Mouse (Mus musculus) CH12.LX (cell line): ENCODE measurements around the gene Ddx42.

Source experiments
- CHD1 ChIP-seq: IDR thresholded peaks from 2 replicates; pipeline ENCODE4 v1.6.1; 2012; ENCODE audit warnings: low read depth, low read length, improper control_type of control experiment, inconsistent platforms
- CHD2 ChIP-seq: IDR thresholded peaks from 2 replicates; pipeline ENCODE4 v1.6.1; 2011; ENCODE audit warnings: low read length, improper control_type of control experiment
- CTCF ChIP-seq, 2 experiments: IDR thresholded peaks in 1 of 2; conservative IDR thresholded peaks in 1 of 2; 2 replicates each; pipeline ENCODE4 v1.5.1; 2011 to 2012; ENCODE audit warnings: low read depth in 2 of 2, low read length in 2 of 2, improper control_type of control experiment in 1 of 2, inconsistent platforms in 1 of 2, mild to moderate bottlenecking in 1 of 2, moderate library complexity in 1 of 2
- E2F4 ChIP-seq: IDR thresholded peaks from 2 replicates; pipeline ENCODE4 v1.6.1; 2011; ENCODE audit warnings: low read depth, low read length, improper control_type of control experiment; ENCODE audit not compliant: insufficient replicate concordance
- GABPA ChIP-seq: IDR thresholded peaks from 2 replicates; pipeline ENCODE4 v1.6.1; 2012; ENCODE audit warnings: low read depth, low read length, improper control_type of control experiment, inconsistent platforms; ENCODE audit not compliant: insufficient replicate concordance
- HCFC1 ChIP-seq: IDR thresholded peaks from 2 replicates; pipeline ENCODE4 v1.6.1; 2012; ENCODE audit warnings: low read depth, mild to moderate bottlenecking, inconsistent platforms, low read length, improper control_type of control experiment
- MAX ChIP-seq: IDR thresholded peaks from 2 replicates; pipeline ENCODE4 v1.6.1; 2011; ENCODE audit warnings: low read length, improper control_type of control experiment
- MYC ChIP-seq: IDR thresholded peaks from 2 replicates; pipeline ENCODE4 v1.6.1; 2011; ENCODE audit warnings: low read depth, mild to moderate bottlenecking, improper control_type of control experiment, low read length
- POLR2A ChIP-seq: IDR thresholded peaks from 2 replicates; pipeline ENCODE4 v1.6.1; 2011; ENCODE audit warnings: low read depth, mild to moderate bottlenecking, improper control_type of control experiment, low read length
- RAD21 ChIP-seq: IDR thresholded peaks from 2 replicates; pipeline ENCODE4 v1.6.1; 2011; ENCODE audit warnings: low read depth, mild to moderate bottlenecking, low read length, improper control_type of control experiment, moderate library complexity
- SIN3A ChIP-seq: IDR thresholded peaks from 2 replicates; pipeline ENCODE4 v1.6.1; 2012; ENCODE audit warnings: low read length, improper control_type of control experiment, inconsistent platforms
- USF1 ChIP-seq: IDR thresholded peaks from 2 replicates; pipeline ENCODE4 v1.6.1; 2014; ENCODE audit warnings: low read depth, mild to moderate bottlenecking, inconsistent platforms, low read length, improper control_type of control experiment

GRCm38 (mm10) chr11:106193371-106194154, 23.2 kb upstream of the Ddx42 start:
- TF ChIP-seq CHD2 (peak; percentile 72), RAD21 (no peak; the same call in 1 of the 2 replicates), POLR2A (peak; percentile 98), E2F4 (peak; percentile 77; the same call in 1 of the 2 replicates), CTCF (conservative IDR thresholded peaks at IDR 0.05 in 1 of 2, IDR thresholded peaks at IDR 0.05 in 1 of 2; ENCODE audit: low read depth in 2 of 2, low read length in 2 of 2) (no peak), MAX (peak; percentile 66; the same call in 1 of the 2 replicates), SIN3A (peak; percentile 75; the same call in 1 of the 2 replicates), HCFC1 (peak; percentile 73), MYC (peak; percentile 42; the same call in 1 of the 2 replicates), GABPA (peak; percentile 21; the same call in 1 of the 2 replicates), USF1 (no peak; the same call in 1 of the 2 replicates), CHD1 (peak; percentile 22; the same call in 1 of the 2 replicates)
